Mouse (Mus musculus): ENCODE measurements around the gene Rcbtb2. TPM values are rescaled to one million over a fixed set of nuclear protein-coding genes. Genes with fewer than 3 reads are reported as not detected.

The Rcbtb2 gene
- total and polyA plus RNA-seq, 2 experiments from 2014 or later = 48.9 to 63.9 TPM

GRCm38 (mm10) chr14:73222316-73222970, 99.6 kb downstream of the Rcbtb2 start:
- Histone ChIP-seq H3K36me3 (ENCODE audit: insufficient read depth) (no peaks in the 10 kb centered on the region), H3K4me3 (ENCODE audit: low read depth, low read length) (no peak overlapping the region), H3K9me3 (ENCODE audit: low read length) (no peaks in the 10 kb centered on the region), H3K9ac (no peak overlapping the region), H3K4me1 (ENCODE audit: insufficient read depth) (no peaks in the 10 kb centered on the region), H3K27me3 (ENCODE audit: insufficient read depth, low read length) (no peaks in the 10 kb centered on the region), H3K4me2 (ENCODE audit: low read depth) (no peak overlapping the region), H3K27ac (ENCODE audit: low read depth, low read length) (no peak overlapping the region)
- no peak for ATAC-seq
- TF ChIP-seq CTCF (IDR thresholded peaks at IDR 0.05; ENCODE audit: low read depth) = no peak
- DNase-seq = no peak
- 90% methylated on average over 9 of the region's 9 CpGs for WGBS

GRCm38 (mm10) chr14:73226346-73226745, 103.5 kb downstream of the Rcbtb2 start:
- no peak for TF ChIP-seq CTCF (IDR thresholded peaks at IDR 0.05; ENCODE audit: low read depth)
- Histone ChIP-seq H3K4me3 (ENCODE audit: low read depth, low read length) (no peak overlapping the region), H3K27me3 (ENCODE audit: insufficient read depth, low read length) (no peaks in the 10 kb centered on the region), H3K9me3 (ENCODE audit: low read length) (no peaks in the 10 kb centered on the region), H3K27ac (ENCODE audit: low read depth, low read length) (no peak overlapping the region), H3K4me2 (ENCODE audit: low read depth) (no peak overlapping the region), H3K9ac (no peak overlapping the region), H3K4me1 (ENCODE audit: insufficient read depth) (no peaks in the 10 kb centered on the region), H3K36me3 (ENCODE audit: insufficient read depth) (no peaks in the 10 kb centered on the region)
- WGBS = 48% methylated on average over 3 of the region's 3 CpGs
- ATAC-seq = no peak
- peak; percentile 10 for DNase-seq

GRCm38 (mm10) chr14:73226849-73227248, 104.0 kb downstream of the Rcbtb2 start:
- peak; percentile 74 for ATAC-seq

GRCm38 (mm10) chr14:73231286-73231982, 108.6 kb downstream of the Rcbtb2 start:
- no peak overlapping the region for H3K27ac ChIP-seq (ENCODE audit: low read depth, low read length)
- WGBS = 27% methylated on average over 5 of the region's 5 CpGs
- no peak for DNase-seq

More at GRCm38 (mm10) chr14:73226849-73227248, 104.0 kb downstream of the Rcbtb2 start:
- Histone ChIP-seq H3K27ac (ENCODE audit: low read depth, low read length) (no peak overlapping the region; the same call in 1 of the 2 replicates), H3K27me3 (ENCODE audit: insufficient read depth, low read length) (no peaks in the 10 kb centered on the region), H3K36me3 (ENCODE audit: insufficient read depth) (no peaks in the 10 kb centered on the region), H3K9me3 (ENCODE audit: low read length) (no peaks in the 10 kb centered on the region), H3K4me2 (ENCODE audit: low read depth) (no peak overlapping the region), H3K9ac (no peak overlapping the region), H3K4me3 (ENCODE audit: low read depth, low read length) (no peak overlapping the region), H3K4me1 (ENCODE audit: insufficient read depth) (no peaks in the 10 kb centered on the region)
- 10% methylated on average over 1 of the region's 1 CpGs for WGBS
- TF ChIP-seq CTCF (IDR thresholded peaks at IDR 0.05; ENCODE audit: low read depth) = no peak
- DNase-seq = peak; percentile 3

GRCm38 (mm10) chr14:73234468-73235031, 111.7 kb downstream of the Rcbtb2 start:
- Histone ChIP-seq H3K4me1 (ENCODE audit: insufficient read depth) (peaks cover 6% of the 10 kb centered on the region; the same call in 1 of the 2 replicates), H3K9ac (no peak overlapping the region), H3K27ac (ENCODE audit: low read depth, low read length) (no peak overlapping the region), H3K4me2 (ENCODE audit: low read depth) (no peak overlapping the region), H3K9me3 (ENCODE audit: low read length) (no peaks in the 10 kb centered on the region), H3K27me3 (ENCODE audit: insufficient read depth, low read length) (no peaks in the 10 kb centered on the region), H3K36me3 (ENCODE audit: insufficient read depth) (no peaks in the 10 kb centered on the region), H3K4me3 (ENCODE audit: low read depth, low read length) (no peak overlapping the region)
- ATAC-seq (no peak), DNase-seq (no peak)
- no peak for TF ChIP-seq CTCF (IDR thresholded peaks at IDR 0.05; ENCODE audit: low read depth)
- 23% methylated on average over 2 of the region's 2 CpGs for WGBS

More at GRCm38 (mm10) chr14:73231286-73231982, 108.6 kb downstream of the Rcbtb2 start:
- no peaks in the 10 kb centered on the region for H3K27me3 ChIP-seq (ENCODE audit: insufficient read depth, low read length)
- no peaks in the 10 kb centered on the region for H3K9me3 ChIP-seq (ENCODE audit: low read length)
- no peak for ATAC-seq
- no peak overlapping the region for H3K4me3 ChIP-seq (ENCODE audit: low read depth, low read length)
- no peak for TF ChIP-seq CTCF (IDR thresholded peaks at IDR 0.05; ENCODE audit: low read depth)
- H3K9ac ChIP-seq = no peak overlapping the region
- H3K4me2 ChIP-seq (ENCODE audit: low read depth) = no peak overlapping the region
- H3K4me1 ChIP-seq (ENCODE audit: insufficient read depth) = no peaks in the 10 kb centered on the region
- H3K36me3 ChIP-seq (ENCODE audit: insufficient read depth) = no peaks in the 10 kb centered on the region

- peak within 1 kb of the TSS; percentile 42 for H3K9ac ChIP-seq
- peak within 1 kb of the TSS; percentile 36 for H3K4me3 ChIP-seq (ENCODE audit: low read depth, low read length)
- no peaks in the 10 kb centered on the region for H3K9me3 ChIP-seq (ENCODE audit: low read length)
- peak within 1 kb of the TSS; percentile 51 for H3K4me2 ChIP-seq (ENCODE audit: low read depth)
- peaks cover 6% of the 10 kb centered on the region; the same call in 1 of the 2 replicates for H3K4me1 ChIP-seq (ENCODE audit: insufficient read depth)
- ATAC-seq (peak; percentile 86), DNase-seq (peak; percentile 62)
- TF ChIP-seq CTCF (IDR thresholded peaks at IDR 0.05; ENCODE audit: low read depth) = no peak
- H3K27ac ChIP-seq (ENCODE audit: low read depth, low read length) = peak within 1 kb of the TSS; percentile 62
- H3K36me3 ChIP-seq (ENCODE audit: insufficient read depth) = no peaks in the 10 kb centered on the region
- no peaks in the 10 kb centered on the region for H3K27me3 ChIP-seq (ENCODE audit: insufficient read depth, low read length)
- 3% methylated on average over 19 of the region's 19 CpGs for whole genome bisulfite sequencing
Measured at GRCm38 (mm10) chr14:73237848-73238321, 115.0 kb downstream of the Rcbtb2 start, which contains the start of gene Lpar6. Gene Lpar6, plus strand, starts transcription at chr14:73237895.
